Mouse (Mus musculus) liver, adult (tissue): ENCODE data around the gene Nop58.

Source experiments
- GATA4 ChIP-seq: IDR thresholded peaks from 2 replicates; pipeline ENCODE4 v1.6.1; 2014; ENCODE audit warnings: mild to moderate bottlenecking, low read length; ENCODE audit not compliant: insufficient replicate concordance

Gene Nop58

GRCm38 (mm10) chr1:59762208-59762607 lies 77.4 kb downstream of the Nop58 start:
- no peak for TF ChIP-seq GATA4

- no peak for TF ChIP-seq GATA4
These were observed 77.9 kb downstream of the Nop58 start for GRCm38 (mm10) chr1:59762651-59763163.

- TF ChIP-seq GATA4: no peak
These were observed 78.5 kb downstream of the Nop58 start, which contains the start of gene Bmpr2 for GRCm38 (mm10) chr1:59763164-59763768. Gene Bmpr2 (plus strand): TSS chr1:59763400.

- TF ChIP-seq GATA4: no peak
These were observed 79.0 kb downstream of the Nop58 start for GRCm38 (mm10) chr1:59763781-59764251.

- no peak for TF ChIP-seq GATA4
These were observed 79.7 kb downstream of the Nop58 start for GRCm38 (mm10) chr1:59764407-59764971.

- TF ChIP-seq GATA4: no peak
These were observed 80.5 kb downstream of the Nop58 start for GRCm38 (mm10) chr1:59765279-59765678.

- peak; percentile 35; the same call in 1 of the 2 replicates for TF ChIP-seq GATA4
These were observed 81.9 kb downstream of the Nop58 start for GRCm38 (mm10) chr1:59766626-59767025.
